Comparison of ENCODE assay signal across 15 mouse cellular contexts in genomic region chr8:122574264-122574663, GRCm38 (mm10). TPM values are rescaled to one million over a fixed set of nuclear protein-coding genes. Genes with fewer than 3 reads are reported as not detected.
DNase-seq lines count a peak whose midpoint lies in the region; ATAC-seq and TF ChIP-seq lines count a peak whose summit lies in the region.
"Had no signal": no experiment of that assay in that cellular context is flagged by ENCODE, and none has a peak within 500 bp of the region (broad histone marks: within the 10 kb centered on the region; RNA-seq: fewer than 3 reads in every experiment).

No protein-coding gene starts in this region.

- no peaks in the 10 kb centered on the region for H3K27me3 ChIP-seq in heart, embryonic 10.5 days (ENCODE audit: insufficient read depth, poor library complexity, severe bottlenecking)
- H3K27me3 ChIP-seq in kidney, postnatal 0 days (ENCODE audit: insufficient read depth, low read length): no peaks in the 10 kb centered on the region
- H3K27me3 ChIP-seq in limb, embryonic 12.5 days: no peaks in the 10 kb centered on the region
- no peaks in the 10 kb centered on the region for H3K27me3 ChIP-seq in stomach, embryonic 15.5 days (replicated peaks)
- H3K27me3 ChIP-seq: midbrain, embryonic 12.5 days; neural tube, embryonic 12.5 days; Patski had no signal

- intact Hi-C loops in gastrocnemius, postnatal 36 days (cut with DNase I): no loop called here

- H3K27ac ChIP-seq in heart, embryonic 10.5 days: peak overlapping the region; percentile 93
- peak overlapping the region; percentile 83 for H3K27ac ChIP-seq in kidney, postnatal 0 days
- H3K27ac ChIP-seq in limb, embryonic 12.5 days: 0 out of 2 replicates have a peak overlapping the region, but pooled peaks have one; percentile 8
- peak overlapping the region; percentile 76 for H3K27ac ChIP-seq in stomach, embryonic 15.5 days
- H3K27ac ChIP-seq: neural tube, embryonic 12.5 days had no signal

- TF ChIP-seq CTCF in kidney, postnatal 0 days (IDR thresholded peaks at IDR 0.05; ENCODE audit: low read depth): no peak

- DNase-seq in heart, embryonic 10.5 days (ENCODE audit: low spot score): no peak
- no peak for DNase-seq in heart, postnatal 4 days
- no peak for DNase-seq in kidney, postnatal 0 days (ENCODE audit: low spot score)
- DNase-seq in kidney, postnatal 36 days: no peak
- DNase-seq in layer of hippocampus, adult 11-12 months (ENCODE audit: low spot score): no peak
- DNase-seq in gastrocnemius, postnatal 36 days: no peak
- DNase-seq: adrenal gland, postnatal 14 days; cerebellum, adult 11 months; gastrocnemius, postnatal 14 days; right cerebral cortex, adult 18-20 months had no signal

- no peak overlapping the region for H3K4me2 ChIP-seq in kidney, postnatal 0 days (ENCODE audit: low read length)
- H3K4me2 ChIP-seq in limb, embryonic 12.5 days: no peak overlapping the region
- H3K4me2 ChIP-seq in stomach, embryonic 15.5 days: peak overlapping the region; percentile 82

- WGBS in heart, embryonic 10.5 days: 38% methylated on average over 3 of the region's 3 CpGs
- 13% methylated on average over 3 of the region's 3 CpGs for WGBS in kidney, postnatal 0 days
- 50% methylated on average over 3 of the region's 3 CpGs for WGBS in limb, embryonic 12.5 days
- 28% methylated on average over 3 of the region's 3 CpGs for WGBS in stomach, embryonic 15.5 days

- H3K9me3 ChIP-seq in heart, embryonic 10.5 days: no peaks in the 10 kb centered on the region
- no peaks in the 10 kb centered on the region for H3K9me3 ChIP-seq in kidney, postnatal 0 days (replicated peaks; ENCODE audit: low read length)
- H3K9me3 ChIP-seq in limb, embryonic 12.5 days: no peaks in the 10 kb centered on the region
- no peaks in the 10 kb centered on the region for H3K9me3 ChIP-seq in stomach, embryonic 15.5 days
- H3K9me3 ChIP-seq: midbrain, embryonic 12.5 days; neural tube, embryonic 12.5 days had no signal

- ATAC-seq in kidney, postnatal 0 days (replicated peaks; ENCODE audit: low FRiP score, low read depth): no peak
- no peak for ATAC-seq in limb, embryonic 12.5 days (ENCODE audit: insufficient number of reproducible peaks, insufficient read depth, low FRiP score, low TSS enrichment, low read depth)
- ATAC-seq in stomach, embryonic 15.5 days (ENCODE audit: insufficient read depth, low FRiP score, low read depth): no peak
- ATAC-seq: Patski had no signal

- peaks cover 67% of the 10 kb centered on the region for H3K4me1 ChIP-seq in heart, embryonic 10.5 days
- peaks cover 23% of the 10 kb centered on the region for H3K4me1 ChIP-seq in kidney, postnatal 0 days (replicated peaks; ENCODE audit: insufficient read depth, low read length)
- peaks cover 49% of the 10 kb centered on the region for H3K4me1 ChIP-seq in limb, embryonic 12.5 days (replicated peaks)
- H3K4me1 ChIP-seq in stomach, embryonic 15.5 days: peaks cover 34% of the 10 kb centered on the region

- H3K4me3 ChIP-seq in heart, embryonic 10.5 days: peak overlapping the region; percentile 84; the same call in 1 of the 2 replicates
- H3K4me3 ChIP-seq in kidney, postnatal 0 days (replicated peaks; ENCODE audit: low read depth, low read length): no peak overlapping the region
- no peak overlapping the region for H3K4me3 ChIP-seq in limb, embryonic 12.5 days (replicated peaks)
- no peak overlapping the region for H3K4me3 ChIP-seq in stomach, embryonic 15.5 days (replicated peaks)
- H3K4me3 ChIP-seq: midbrain, embryonic 12.5 days; neural tube, embryonic 12.5 days had no signal

- no peak overlapping the region for H3K9ac ChIP-seq in kidney, postnatal 0 days (ENCODE audit: low read depth, low read length)
- 0 out of 2 replicates have a peak overlapping the region, but pooled peaks have one; percentile 18 for H3K9ac ChIP-seq in limb, embryonic 12.5 days (replicated peaks)
- no peak overlapping the region for H3K9ac ChIP-seq in stomach, embryonic 15.5 days
- H3K9ac ChIP-seq: midbrain, embryonic 12.5 days had no signal

- H3K36me3 ChIP-seq in heart, embryonic 10.5 days: peaks cover 54% of the 10 kb centered on the region
- peaks cover 26% of the 10 kb centered on the region for H3K36me3 ChIP-seq in kidney, postnatal 0 days (ENCODE audit: insufficient read depth, low read length)
- H3K36me3 ChIP-seq in limb, embryonic 12.5 days: peaks cover 59% of the 10 kb centered on the region
- peaks cover 41% of the 10 kb centered on the region for H3K36me3 ChIP-seq in stomach, embryonic 15.5 days

RNA-seq across cellular contexts. Expression of gene Aprt, which starts 2.4 kb away (rescaled TPM):
- 318 and 361 TPM in 2 replicates for polyA plus RNA-seq in heart, embryonic 10.5 days (2016; fragmentation: Nextera tagmentation; extraction: Ambion mirVana)
- 10 to 100 TPM; 58.5 to 58.8 TPM for total RNA-seq in heart, postnatal 4 days (2021)
- 354 and 392 TPM in 2 replicates for polyA plus RNA-seq in kidney, postnatal 0 days (2015; fragmentation: Nextera tagmentation; extraction: Ambion mirVana)
- 299 and 305 TPM in 2 replicates for polyA plus RNA-seq in limb, embryonic 12.5 days (2016; fragmentation: Nextera tagmentation; extraction: Ambion mirVana)
- polyA plus RNA-seq in stomach, embryonic 15.5 days (2015; fragmentation: Nextera tagmentation; extraction: Ambion mirVana): 354 and 399 TPM in 2 replicates
- total RNA-seq in gastrocnemius, postnatal 36 days (2021): 10 to 100 TPM; 35.4 to 45.3 TPM

RNA-seq across cellular contexts. Expression of gene Cdt1, which starts 6.4 kb away (rescaled TPM):
- polyA plus RNA-seq in heart, embryonic 10.5 days (2016; fragmentation: Nextera tagmentation; extraction: Ambion mirVana): 47.6 TPM in 2 replicates
- 10 to 100 TPM; 36.5 to 38.2 TPM for total RNA-seq in heart, postnatal 4 days (2021)
- polyA plus RNA-seq in kidney, postnatal 0 days (2015; fragmentation: Nextera tagmentation; extraction: Ambion mirVana): 21.2 and 24.7 TPM in 2 replicates
- polyA plus RNA-seq in limb, embryonic 12.5 days (2016; fragmentation: Nextera tagmentation; extraction: Ambion mirVana): 52.3 and 52.7 TPM in 2 replicates
- 34.9 and 37.0 TPM in 2 replicates for polyA plus RNA-seq in stomach, embryonic 15.5 days (2015; fragmentation: Nextera tagmentation; extraction: Ambion mirVana)
- 1 to 10 TPM in 1 of 2 experiments, under 1 TPM in 1; 0.76 to 1.2 TPM for total RNA-seq in gastrocnemius, postnatal 36 days (2021)

RNA-seq across cellular contexts. Expression of gene Piezo1, which starts 23.1 kb away (rescaled TPM):
- polyA plus RNA-seq in heart, embryonic 10.5 days (2016; fragmentation: Nextera tagmentation; extraction: Ambion mirVana): 23.7 and 29.3 TPM in 2 replicates
- total RNA-seq in heart, postnatal 4 days (2021): 10 to 100 TPM; 53.7 to 55.4 TPM
- 12.5 and 14.9 TPM in 2 replicates for polyA plus RNA-seq in kidney, postnatal 0 days (2015; fragmentation: Nextera tagmentation; extraction: Ambion mirVana)
- 11.9 and 13.9 TPM in 2 replicates for polyA plus RNA-seq in limb, embryonic 12.5 days (2016; fragmentation: Nextera tagmentation; extraction: Ambion mirVana)
- polyA plus RNA-seq in stomach, embryonic 15.5 days (2015; fragmentation: Nextera tagmentation; extraction: Ambion mirVana): 12.8 and 16.3 TPM in 2 replicates
- total RNA-seq in gastrocnemius, postnatal 36 days (2021): 10 to 100 TPM; 14.3 to 15.9 TPM

RNA-seq across cellular contexts. Expression of gene Galns, which starts 37.0 kb away (rescaled TPM):
- polyA plus RNA-seq in heart, embryonic 10.5 days (2016; fragmentation: Nextera tagmentation; extraction: Ambion mirVana): 8.1 and 11.9 TPM in 2 replicates
- 10 to 100 TPM in 1 of 2 experiments, 1 to 10 TPM in 1; 9.2 to 10.6 TPM for total RNA-seq in heart, postnatal 4 days (2021)
- 19.4 and 23.3 TPM in 2 replicates for polyA plus RNA-seq in kidney, postnatal 0 days (2015; fragmentation: Nextera tagmentation; extraction: Ambion mirVana)
- polyA plus RNA-seq in limb, embryonic 12.5 days (2016; fragmentation: Nextera tagmentation; extraction: Ambion mirVana): 5.9 and 8.4 TPM in 2 replicates
- 11.9 and 13.1 TPM in 2 replicates for polyA plus RNA-seq in stomach, embryonic 15.5 days (2015; fragmentation: Nextera tagmentation; extraction: Ambion mirVana)
- total RNA-seq in gastrocnemius, postnatal 36 days (2021): 1 to 10 TPM; 1.3 to 1.6 TPM

RNA-seq across cellular contexts. Expression of gene Trappc2l, which starts 37.2 kb away (rescaled TPM):
- 52.9 and 67.4 TPM in 2 replicates for polyA plus RNA-seq in heart, embryonic 10.5 days (2016; fragmentation: Nextera tagmentation; extraction: Ambion mirVana)
- total RNA-seq in heart, postnatal 4 days (2021): 10 to 100 TPM; 48.7 to 56.3 TPM
- 64.5 and 73.3 TPM in 2 replicates for polyA plus RNA-seq in kidney, postnatal 0 days (2015; fragmentation: Nextera tagmentation; extraction: Ambion mirVana)
- polyA plus RNA-seq in limb, embryonic 12.5 days (2016; fragmentation: Nextera tagmentation; extraction: Ambion mirVana): 39.0 and 48.0 TPM in 2 replicates
- 49.7 and 61.8 TPM in 2 replicates for polyA plus RNA-seq in stomach, embryonic 15.5 days (2015; fragmentation: Nextera tagmentation; extraction: Ambion mirVana)
- total RNA-seq in gastrocnemius, postnatal 36 days (2021): 10 to 100 TPM; 38.2 to 40.6 TPM

Comparison
In these comparisons a context has a peak if more than half of its experiments do, and no peak if none do; other contexts are left out.
1. H3K27ac ChIP-seq: peak in every context shown above with its lines; median percentile 93 in heart, embryonic 10.5 days; 83 in kidney, postnatal 0 days; 76 in stomach, embryonic 15.5 days; 8 in limb, embryonic 12.5 days.